Mouse (Mus musculus): Measurements from ENCODE around the gene Lrrc56.
A peak's percentile ranks its signal among the peaks of the same experiment; 100 is the strongest.

Lrrc56 gene

DNA sequence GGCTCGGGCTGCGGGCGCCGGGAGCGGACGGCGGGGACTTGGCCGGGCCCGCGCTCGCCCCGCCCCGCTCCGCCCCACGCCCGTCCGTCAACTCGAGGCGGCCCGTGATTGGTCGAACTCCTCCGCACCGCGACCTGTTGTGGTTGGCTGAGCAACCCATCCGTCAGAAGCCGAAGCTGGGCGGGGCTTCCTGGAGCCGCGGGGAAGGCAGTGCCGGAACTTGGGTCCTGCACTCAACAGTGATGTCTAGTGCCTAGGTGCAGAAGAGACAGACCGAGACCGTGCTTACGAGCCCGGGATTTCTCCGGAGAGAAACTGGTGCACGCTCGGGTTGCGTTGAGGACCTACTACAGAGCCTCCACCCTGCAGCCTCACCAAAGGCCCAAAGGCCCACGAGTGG is at the start of gene Lrrc56, which contains the start of gene Hras:
Lrrc56 (plus strand) TSS at position 210 of the 400 bp plus-strand sequence.
Hras (minus strand) TSS at position 58 of the 400 bp plus-strand sequence.
- DNase-seq (ENCODE audit: low spot score): peak; percentile 95

- no peak for DNase-seq (ENCODE audit: low spot score)
These were observed 49.3 kb upstream of the Lrrc56 start for GRCm38 (mm10) chr7:141144650-141145049.

- no peak for DNase-seq (ENCODE audit: low spot score)
These were observed 48.6 kb upstream of the Lrrc56 start for GRCm38 (mm10) chr7:141145403-141145802.

DNA sequence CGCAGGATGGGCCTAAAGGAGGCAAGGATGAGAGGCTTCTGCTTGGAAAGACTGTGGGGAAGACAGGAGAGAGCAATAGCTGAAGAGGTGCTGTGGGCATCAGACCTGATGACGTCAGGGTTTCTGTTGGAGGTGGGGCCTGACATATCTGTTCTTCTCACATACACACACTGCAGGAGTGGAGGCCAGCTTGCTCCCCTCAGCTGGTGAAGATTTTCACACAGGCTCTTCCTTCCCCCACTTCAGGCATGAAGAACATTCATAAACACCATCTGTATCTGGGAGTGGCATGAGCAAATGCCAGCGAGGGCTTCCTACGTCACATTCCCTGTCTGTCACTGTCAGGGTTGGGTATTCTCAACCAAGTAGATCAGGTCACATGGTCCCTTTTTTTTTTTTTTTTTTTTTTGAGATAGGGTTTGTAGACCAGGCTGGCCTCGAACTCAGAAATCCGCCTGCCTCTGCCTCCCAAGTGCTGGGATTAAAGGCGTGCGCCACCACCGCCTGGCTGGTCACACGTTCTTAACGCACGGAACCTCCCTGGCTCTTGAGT is 47.8 kb upstream of the Lrrc56 start:
- no peak for DNase-seq (ENCODE audit: low spot score)

DNA sequence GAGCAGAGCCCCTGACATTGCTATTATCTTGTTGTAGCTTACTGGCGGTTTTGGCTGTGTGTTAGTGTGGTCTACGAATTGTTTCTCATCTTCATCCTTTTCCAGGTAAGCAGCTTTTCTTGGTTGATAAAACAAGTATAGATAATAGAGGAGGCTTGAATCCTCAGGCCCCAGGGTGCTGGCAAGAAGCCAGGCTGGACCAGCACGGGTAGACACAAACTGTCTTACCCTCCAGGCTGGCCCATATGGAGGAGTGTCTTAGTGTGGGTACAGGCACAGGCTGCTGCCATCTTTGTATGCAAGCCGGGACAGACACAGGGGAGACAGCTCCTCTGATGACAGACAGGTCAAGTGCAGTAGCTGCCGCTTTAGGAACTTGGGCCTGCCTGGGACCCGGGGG is 46.9 kb upstream of the Lrrc56 start:
- no peak for DNase-seq (ENCODE audit: low spot score)

GRCm38 (mm10) chr7:141148639-141149038 is 45.3 kb upstream of the Lrrc56 start:
- DNase-seq (ENCODE audit: low spot score): no peak

- no peak for DNase-seq (ENCODE audit: low spot score)
These were observed 38.6 kb upstream of the Lrrc56 start for GRCm38 (mm10) chr7:141155362-141155761.

DNA sequence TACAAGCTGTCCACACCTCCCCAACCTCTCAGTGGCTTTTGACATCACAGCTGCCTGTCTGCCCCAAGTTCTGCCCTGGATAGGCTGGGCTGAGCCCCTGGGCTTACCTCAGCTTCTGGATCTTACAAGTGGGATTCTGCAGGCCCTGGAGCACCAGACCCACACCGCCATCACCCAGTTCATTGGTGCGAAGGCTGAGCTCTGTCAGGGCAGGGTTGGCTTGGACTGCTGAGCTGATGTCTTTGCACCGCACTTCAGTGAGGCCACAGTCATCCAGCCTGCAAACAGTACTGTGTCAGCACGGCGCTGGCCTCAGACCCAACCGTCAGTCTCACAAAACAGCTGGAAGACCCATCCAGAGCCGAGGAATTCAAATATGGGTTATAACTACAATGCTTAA is 29.6 kb upstream of the Lrrc56 start:
- DNase-seq (ENCODE audit: low spot score): no peak

DNA sequence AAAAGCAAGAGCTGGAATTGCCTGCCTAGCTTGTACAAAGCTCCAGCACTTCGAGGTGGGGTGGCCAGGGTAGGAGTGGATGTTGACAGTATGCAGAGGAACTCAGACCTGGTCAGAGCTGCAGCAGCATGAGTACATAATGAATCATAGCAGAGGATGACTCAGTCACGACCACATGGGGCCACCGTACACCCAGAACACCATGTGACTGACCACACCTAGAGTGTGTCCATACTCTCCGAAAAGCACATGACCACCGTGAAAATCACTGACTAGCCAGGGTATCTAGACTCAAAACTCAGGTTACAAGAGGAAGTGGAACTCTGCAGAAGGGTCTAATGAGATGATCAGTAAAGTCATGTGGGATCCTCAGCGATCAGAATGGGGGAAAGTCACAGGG is 29.1 kb upstream of the Lrrc56 start:
- DNase-seq (ENCODE audit: low spot score): no peak

GRCm38 (mm10) chr7:141167901-141168517 is 25.9 kb upstream of the Lrrc56 start:
- no peak for DNase-seq (ENCODE audit: low spot score)

DNA sequence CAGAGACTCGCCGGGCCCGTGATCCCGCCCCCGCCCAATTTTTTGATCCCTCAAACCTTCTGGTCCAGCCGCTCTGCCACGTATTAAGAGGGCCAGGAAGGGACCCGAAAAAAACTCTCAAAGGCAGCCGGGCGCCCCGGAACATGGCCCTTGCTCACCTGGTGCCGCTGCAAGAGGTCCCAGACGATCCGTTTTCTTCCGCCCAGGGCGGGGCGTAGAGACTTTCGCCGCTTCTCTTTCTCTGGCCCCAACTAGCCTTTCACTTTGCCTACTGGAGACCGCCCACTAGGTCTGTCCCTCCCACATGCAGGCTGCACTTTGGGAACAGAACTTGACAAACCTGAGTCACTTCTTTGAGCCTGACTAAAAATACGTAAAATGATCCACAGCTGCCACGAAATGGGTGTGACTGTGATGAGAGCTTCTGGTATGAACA is 25.4 kb upstream of the Lrrc56 start:
- no peak for DNase-seq (ENCODE audit: low spot score)

GRCm38 (mm10) chr7:141169300-141169699 is 24.7 kb upstream of the Lrrc56 start:
- no peak for DNase-seq (ENCODE audit: low spot score)

DNA sequence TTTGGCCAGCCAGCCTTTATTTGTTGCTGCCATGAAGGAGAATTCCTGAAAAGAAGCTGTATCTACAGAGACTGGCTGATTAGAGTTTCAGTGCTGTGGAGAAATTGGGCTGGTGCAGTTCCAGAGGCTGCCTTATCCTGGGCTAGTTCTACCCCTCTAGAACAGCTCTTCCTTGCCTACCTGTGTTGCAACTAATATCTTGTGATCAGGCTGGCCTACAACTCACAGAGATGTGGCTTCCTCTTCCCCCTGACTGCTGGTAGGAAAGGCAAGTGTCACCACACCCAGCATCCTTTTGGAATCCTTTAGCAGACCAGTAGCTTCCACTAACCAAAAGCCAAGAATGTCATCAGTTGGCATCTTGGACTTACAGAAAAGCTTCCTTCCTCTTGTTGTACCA is 24.1 kb upstream of the Lrrc56 start:
- DNase-seq (ENCODE audit: low spot score): no peak

DNA sequence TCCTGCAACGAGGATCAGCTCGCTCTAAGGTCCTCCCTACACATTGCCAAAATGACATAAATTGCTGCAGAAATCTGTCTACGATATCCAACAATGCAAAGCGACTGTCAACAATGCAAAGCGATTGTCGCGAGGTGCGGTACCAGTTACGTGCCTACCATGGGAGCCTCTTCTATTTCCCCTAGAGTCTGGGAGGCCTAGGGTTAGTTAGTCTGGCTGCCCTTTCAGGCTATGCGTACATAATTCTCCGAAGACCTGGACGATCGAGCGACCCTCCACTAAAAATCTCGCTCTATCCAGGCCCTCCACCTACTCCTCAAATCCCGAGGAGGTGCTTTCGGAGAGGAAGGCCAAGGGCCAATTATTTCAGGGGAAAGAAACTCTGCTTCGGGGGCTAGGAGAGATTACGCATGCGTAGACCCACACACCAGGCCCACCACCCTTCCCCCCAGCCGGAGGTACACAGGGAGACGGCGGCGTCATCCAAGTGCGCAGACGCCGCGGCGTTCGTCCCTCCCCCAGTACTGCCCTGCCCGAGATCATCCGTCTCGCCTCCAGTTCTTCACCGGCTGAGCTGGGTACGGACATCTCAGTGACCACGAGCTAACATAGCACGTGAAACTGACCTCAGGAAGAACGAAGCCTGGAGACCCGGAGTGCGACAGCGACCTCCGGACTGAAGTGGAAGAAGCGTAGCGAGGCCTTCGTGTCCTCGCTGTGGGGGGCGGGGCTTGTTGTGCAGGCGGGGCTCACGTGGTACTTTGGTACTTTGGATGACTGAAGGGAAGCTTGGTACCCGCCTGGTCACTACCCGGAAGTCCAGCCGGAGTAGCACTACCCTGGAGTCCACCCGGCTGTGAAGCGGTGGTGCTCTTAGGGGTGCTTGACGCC is 21.6 kb upstream of the Lrrc56 start, which contains the start of gene Rnh1:
Rnh1 (minus strand) TSS at position 742 of the 891 bp plus-strand sequence.
- DNase-seq (ENCODE audit: low spot score): peak; percentile 91

GRCm38 (mm10) chr7:141173323-141173850 is 20.6 kb upstream of the Lrrc56 start:
- no peak for DNase-seq (ENCODE audit: low spot score)

- DNase-seq (ENCODE audit: low spot score): no peak
These were observed 18.9 kb upstream of the Lrrc56 start for GRCm38 (mm10) chr7:141175068-141175467.

DNA sequence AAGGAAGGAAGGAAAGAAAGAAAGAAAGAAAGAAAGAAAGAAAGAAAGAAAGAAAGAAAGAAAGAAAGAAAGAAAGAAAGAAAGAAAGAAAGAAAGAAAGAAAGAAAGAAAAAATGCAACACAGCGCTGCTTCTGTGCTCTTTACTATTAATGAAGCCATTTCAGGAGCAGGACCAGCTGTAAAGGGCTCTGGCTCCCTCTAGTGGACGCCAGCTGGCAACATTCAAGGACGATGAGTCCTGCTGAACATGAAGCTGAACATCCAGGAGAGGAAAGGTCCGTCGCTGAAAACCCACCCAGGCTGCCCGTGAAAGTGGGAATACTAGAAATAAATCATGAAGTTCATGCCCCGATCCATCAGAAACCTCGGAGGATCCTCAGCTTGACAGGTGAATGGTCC is 17.8 kb upstream of the Lrrc56 start:
- peak; percentile 81 for DNase-seq (ENCODE audit: low spot score)

DNA sequence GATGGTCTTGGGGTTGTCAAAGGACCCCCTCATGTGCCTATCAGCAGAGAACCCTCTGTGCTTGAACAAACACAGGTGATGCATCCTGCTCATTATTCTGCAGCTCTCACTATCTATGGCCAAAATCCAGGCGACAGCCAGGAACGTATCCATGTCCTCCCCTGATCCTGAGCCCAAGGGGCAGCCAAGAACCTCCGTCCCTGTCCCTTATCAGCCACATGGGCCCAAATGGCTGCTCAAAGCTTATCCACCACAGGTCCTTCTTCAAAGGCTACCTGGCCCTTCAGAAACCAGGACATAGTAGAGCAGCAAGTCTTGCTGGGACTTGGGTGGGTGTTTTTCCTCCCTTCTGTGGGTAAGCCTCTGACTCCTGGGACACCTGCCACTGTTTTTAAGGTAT is 5.8 kb upstream of the Lrrc56 start:
- DNase-seq (ENCODE audit: low spot score): no peak

- DNase-seq (ENCODE audit: low spot score): no peak
These were observed 5.2 kb upstream of the Lrrc56 start for GRCm38 (mm10) chr7:141188733-141189132.

GRCm38 (mm10) chr7:141190220-141190619 is 3.7 kb upstream of the Lrrc56 start:
- DNase-seq (ENCODE audit: low spot score): no peak

- no peak for DNase-seq (ENCODE audit: low spot score)
These were observed 2.9 kb upstream of the Lrrc56 start for GRCm38 (mm10) chr7:141191036-141191435.

GRCm38 (mm10) chr7:141191796-141192685 is 1.9 kb upstream of the Lrrc56 start:
- DNase-seq (ENCODE audit: low spot score): no peak

Data from left cerebral cortex, adult 11 months (tissue).